Mouse (Mus musculus): ENCODE measurements around the gene Wdr47. TPM values are rescaled to one million over a fixed set of nuclear protein-coding genes. Genes with fewer than 3 reads are reported as not detected.

The Wdr47 gene
- total RNA-seq, 4 experiments from 2014 or later = 3.5 to 7.7 (median 5.0) TPM

Small RNA genes within 50 kb of the gene (microRNA-seq; reads per million reads assigned to microRNA genes)
- not detected for gene Gm22860

Other genes starting within 250 kb of the Wdr47 start
- not detected for gene Mybphl, start 226.4 kb upstream of the Wdr47 start, total RNA-seq (2022)
- gene Psrc1, start 207.4 kb upstream of the Wdr47 start, total RNA-seq (2022) = not detected
- 10 to 100 TPM in 2 of 4 experiments, 1 to 10 TPM in 2; 8.9 to 12.5 (median 9.6) TPM for gene Celsr2, start 175.7 kb upstream of the Wdr47 start, total RNA-seq (2022)
- 100 to 1,000 TPM; 106 to 124 (median 111) TPM for gene Sars, start 146.1 kb upstream of the Wdr47 start, total RNA-seq (2022)
- gene 1700013F07Rik, start 57.1 kb upstream of the Wdr47 start, total RNA-seq (2022) = not detected
- gene 5330417C22Rik, start 54.7 kb upstream of the Wdr47 start, total RNA-seq (2022) = under 1 TPM in 2 of 4 experiments, not detected in 2; 0.19 to 0.31 TPM
- 10 to 100 TPM; 14.8 to 16.5 (median 16.1) TPM for gene Tmem167b, start 28.8 kb upstream of the Wdr47 start, total RNA-seq (2022)
- gene Taf13, start 19.6 kb upstream of the Wdr47 start, total RNA-seq (2022) = 10 to 100 TPM; 18.6 to 30.2 (median 25.3) TPM
- gene Clcc1, start 62.6 kb downstream of the Wdr47 start, total RNA-seq (2022) = 10 to 100 TPM; 33.9 to 45.3 (median 37.3) TPM
- 1 to 10 TPM in 1 of 4 experiments, under 1 TPM in 3; 0.56 to 1.2 (median 0.74) TPM for gene Gpsm2, start 131.0 kb downstream of the Wdr47 start, total RNA-seq (2022)
- under 1 TPM; 0.11 to 0.34 (median 0.15) TPM for gene Aknad1, start 148.4 kb downstream of the Wdr47 start, total RNA-seq (2022)
- gene Stxbp3, start 249.2 kb downstream of the Wdr47 start, total RNA-seq (2022) = 10 to 100 TPM; 34.9 to 50.3 (median 38.4) TPM